Comparison of ENCODE assay signal across 17 mouse cellular contexts in the genomic region with DNA sequence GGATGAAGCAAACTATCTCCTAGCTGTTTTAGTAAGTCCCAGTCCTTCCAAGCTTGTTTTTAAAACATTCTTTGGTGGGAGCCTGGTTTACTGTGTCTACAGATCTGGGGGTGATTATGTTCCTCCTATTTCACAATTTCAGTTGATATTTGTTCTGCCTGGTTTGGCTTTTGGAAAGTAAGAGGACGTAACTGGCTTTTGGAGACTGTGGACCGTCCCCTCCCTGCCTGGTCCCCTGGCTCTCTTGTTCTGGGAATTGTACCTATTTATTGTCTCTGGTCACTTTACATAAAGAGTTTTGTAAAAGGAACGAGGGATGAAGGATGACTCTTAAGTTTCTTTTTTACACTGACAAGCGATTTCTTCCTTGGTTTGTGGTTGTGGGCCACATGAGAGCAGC.
A peak's percentile ranks its signal among the peaks of the same experiment; 100 is the strongest.
DNase-seq lines count a peak whose midpoint lies in the region; ATAC-seq and TF ChIP-seq lines count a peak whose summit lies in the region.
"Had no signal": no experiment of that assay in that cellular context is flagged by ENCODE, and none has a peak within 500 bp of the region (broad histone marks: within the 10 kb centered on the region; RNA-seq: fewer than 3 reads in every experiment).

No protein-coding gene starts in this region.

- ATAC-seq in lung, embryonic 14.5 days (ENCODE audit: insufficient read depth): no peak
- ATAC-seq in megakaryocyte, adult 5-6 weeks (ENCODE audit: poor library complexity, severe bottlenecking): no peak
- ATAC-seq: forebrain, embryonic 14.5 days had no signal

- no peak for TF ChIP-seq CTCF in layer of hippocampus, adult 2 months (conservative IDR thresholded peaks at IDR 0.05)
- no peak for TF ChIP-seq CTCF in lung, embryonic 14.5 days (IDR thresholded peaks at IDR 0.05; ENCODE audit: low read depth)

- DNase-seq in layer of hippocampus, adult 2 months (ENCODE audit: low spot score in 2 of 2): no peak
- no peak for DNase-seq in layer of hippocampus, adult 8-10 months (ENCODE audit: low spot score in 2 of 2)
- no peak for DNase-seq in lung, embryonic 14.5 days
- DNase-seq in lung, postnatal 10 days: no peak
- DNase-seq: adrenal gland, postnatal 25 days; cerebellum, adult 18-20 months; cerebellum, adult 9-11 months; cerebellum, postnatal 36 days; gastrocnemius, postnatal 10 days had no signal

- no peaks in the 10 kb centered on the region for H3K27me3 ChIP-seq in lung, embryonic 14.5 days (ENCODE audit: insufficient read depth, low read length)
- peaks cover 36% of the 10 kb centered on the region for H3K27me3 ChIP-seq in megakaryocyte, embryonic 14.5 days (replicated peaks)
- H3K27me3 ChIP-seq: embryonic facial prominence, embryonic 15.5 days; hindbrain, embryonic 12.5 days had no signal

- H3K4me2 ChIP-seq in lung, embryonic 14.5 days: no peak overlapping the region
- H3K4me2 ChIP-seq: embryonic facial prominence, embryonic 15.5 days; hindbrain, embryonic 12.5 days had no signal

- peak overlapping the region; percentile 86 for H3K27ac ChIP-seq in layer of hippocampus, adult 2 months
- H3K27ac ChIP-seq in lung, embryonic 14.5 days (ENCODE audit: low read depth): peak overlapping the region; percentile 81
- H3K27ac ChIP-seq: forebrain, embryonic 10.5 days; heart, embryonic 10.5 days; hindbrain, embryonic 12.5 days had no signal

- 71% methylated on average over 4 of the region's 4 CpGs for WGBS in lung, embryonic 14.5 days

- H3K4me1 ChIP-seq in lung, embryonic 14.5 days (ENCODE audit: insufficient read depth): peaks cover 25% of the 10 kb centered on the region
- H3K4me1 ChIP-seq in megakaryocyte, embryonic 14.5 days: peaks cover 52% of the 10 kb centered on the region

- no peaks in the 10 kb centered on the region for H3K36me3 ChIP-seq in lung, embryonic 14.5 days (ENCODE audit: insufficient read depth)
- no peaks in the 10 kb centered on the region for H3K36me3 ChIP-seq in megakaryocyte, embryonic 14.5 days (replicated peaks; ENCODE audit: low read length)
- H3K36me3 ChIP-seq: embryonic facial prominence, embryonic 15.5 days; forebrain, embryonic 10.5 days; heart, embryonic 10.5 days; hindbrain, embryonic 12.5 days had no signal

- no peak overlapping the region for H3K4me3 ChIP-seq in layer of hippocampus, adult 2 months
- no peak overlapping the region for H3K4me3 ChIP-seq in lung, embryonic 14.5 days (ENCODE audit: low read depth, low read length)
- H3K4me3 ChIP-seq in megakaryocyte, embryonic 14.5 days (replicated peaks): peak overlapping the region; percentile 56
- H3K4me3 ChIP-seq: embryonic facial prominence, embryonic 15.5 days; erythroblast, embryonic 14.5 days; forebrain, embryonic 10.5 days; heart, embryonic 10.5 days; hindbrain, embryonic 12.5 days had no signal

- no peaks in the 10 kb centered on the region for H3K9me3 ChIP-seq in lung, embryonic 14.5 days (ENCODE audit: low read depth, low read length)
- peaks cover 17% of the 10 kb centered on the region for H3K9me3 ChIP-seq in megakaryocyte, embryonic 14.5 days
- H3K9me3 ChIP-seq: embryonic facial prominence, embryonic 15.5 days; forebrain, embryonic 10.5 days; heart, embryonic 10.5 days; hindbrain, embryonic 12.5 days had no signal

- no peak overlapping the region for H3K9ac ChIP-seq in lung, embryonic 14.5 days
- H3K9ac ChIP-seq: embryonic facial prominence, embryonic 15.5 days; hindbrain, embryonic 12.5 days had no signal
